Mouse (Mus musculus) testis, adult 2 months (tissue): Measurements from ENCODE around the gene Nfix.

Experiments used
- CTCF ChIP-seq: fragments of 200-500 bp; IDR thresholded peaks from 2 replicates; pipeline ENCODE4 v1.5.1; 2012; ENCODE audit warnings: low read depth, mild to moderate bottlenecking, inconsistent platforms, low read length, moderate library complexity; ENCODE audit not compliant: control insufficient read depth, insufficient read depth, insufficient replicate concordance
- POLR2A ChIP-seq: fragments of 200-500 bp; IDR thresholded peaks from 2 replicates; pipeline ENCODE4 v1.6.1; 2012; ENCODE audit warnings: low read depth, mild to moderate bottlenecking, inconsistent platforms, low read length, moderate library complexity; ENCODE audit not compliant: control insufficient read depth

- no peak for TF ChIP-seq CTCF
- no peak for TF ChIP-seq POLR2A
These were observed at the start of gene Nfix for GRCm38 (mm10) chr8:84799999-84800831.
